Mouse (Mus musculus): Measurements from ENCODE around the gene Tmbim6.
A peak's percentile ranks its signal among the peaks of the same experiment; 100 is the strongest.
"Not testable (repeated sequence)": the region's sequence is repeated elsewhere in the genome, so short reads cannot be mapped to it uniquely, and the experiment has no call there.

Tmbim6 gene

DNA sequence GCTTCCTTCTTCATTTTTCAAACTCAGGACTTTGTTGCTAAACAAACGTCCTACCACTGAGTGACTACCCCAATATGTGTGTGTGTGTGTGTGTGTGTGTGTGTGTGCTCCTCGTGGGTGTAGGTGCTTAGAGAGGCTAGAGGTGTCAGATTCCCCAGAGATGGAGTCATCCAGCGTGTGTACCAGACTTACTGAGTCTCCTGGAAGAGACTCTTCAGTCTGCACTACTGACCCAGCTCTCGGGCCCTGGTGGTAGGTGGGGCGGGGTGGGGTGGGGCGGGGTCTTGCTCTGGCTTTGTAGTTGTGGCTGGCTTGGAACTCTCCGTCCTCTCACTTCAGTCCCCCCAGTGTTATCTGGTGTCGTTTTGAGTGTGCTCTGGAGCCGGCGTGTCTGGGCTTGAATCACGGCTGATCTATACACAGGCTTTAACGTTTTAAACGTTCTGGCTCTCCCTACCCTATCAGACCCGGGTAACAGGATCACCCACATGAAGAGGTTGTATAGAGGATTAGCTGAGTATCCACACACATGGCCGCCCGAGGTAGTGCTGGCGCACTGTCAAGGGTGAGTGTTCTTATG is 25.1 kb downstream of the Tmbim6 start:
- DNase-seq (ENCODE audit: low read depth, low spot score), result no peak

DNA sequence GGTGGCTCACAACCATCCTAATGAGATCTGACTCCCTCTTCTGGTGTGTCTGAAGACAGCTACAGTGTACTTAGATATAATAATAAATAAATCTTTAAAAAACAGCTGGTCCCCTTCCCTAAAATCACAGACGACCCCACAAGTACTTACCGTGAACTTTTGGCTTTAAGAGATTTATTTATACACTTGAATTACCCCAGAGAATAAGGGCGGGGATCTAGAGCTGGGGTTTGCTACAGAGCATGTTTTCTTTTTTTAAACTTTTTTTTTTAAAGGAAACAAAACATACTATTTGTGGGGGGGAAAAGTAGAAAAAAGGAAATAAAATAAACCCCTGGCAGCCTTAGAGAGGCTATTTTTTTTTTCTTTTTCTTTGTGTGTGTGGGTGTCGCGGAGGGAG is 27.4 kb downstream of the Tmbim6 start:
- DNase-seq (ENCODE audit: low read depth, low spot score), result no peak

DNA sequence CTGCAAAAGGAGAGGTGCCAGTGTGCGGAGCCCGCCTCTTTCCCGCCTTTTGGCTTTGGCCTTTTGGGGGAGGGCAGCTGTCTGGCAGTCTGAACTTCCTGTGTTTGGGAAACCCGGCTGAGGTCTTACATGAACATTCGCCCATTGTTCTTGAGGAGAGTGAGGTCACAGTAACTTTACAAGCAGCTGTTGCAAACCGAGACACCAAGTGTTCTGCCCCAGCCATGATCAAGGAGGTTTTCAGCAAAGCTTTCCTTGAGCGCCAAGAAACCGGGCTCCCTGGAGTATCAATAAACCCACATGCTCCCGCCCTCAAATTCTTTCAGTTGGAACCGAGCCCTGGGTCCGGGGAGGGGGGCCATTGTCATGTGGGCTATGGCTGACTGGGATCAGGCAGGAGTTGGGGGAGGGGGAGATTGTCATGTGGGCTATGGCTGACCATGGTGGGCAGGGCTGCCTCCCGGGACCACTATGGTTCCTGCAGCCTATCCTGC is 27.9 kb downstream of the Tmbim6 start:
- DNase-seq (ENCODE audit: low read depth, low spot score), result no peak

DNA sequence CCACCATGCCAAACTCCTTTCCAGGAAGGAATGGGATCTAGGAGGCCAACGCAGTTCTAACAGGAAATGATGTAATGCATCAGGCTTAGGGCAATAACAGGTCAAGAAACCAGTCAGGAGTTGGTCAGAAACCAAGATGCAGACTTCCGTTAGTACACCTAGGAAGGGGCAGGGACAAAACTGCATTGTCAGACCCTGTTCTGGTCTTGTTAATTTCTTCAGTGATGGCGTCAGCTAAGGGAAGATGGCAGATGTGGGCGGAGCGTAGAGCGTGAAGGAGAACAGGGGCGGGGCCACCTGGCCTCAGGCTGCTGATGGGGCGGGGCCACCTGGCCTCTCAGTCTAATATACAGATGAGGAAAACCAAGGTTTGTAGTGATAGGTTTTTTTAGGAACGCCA is 28.5 kb downstream of the Tmbim6 start:
- peak; percentile 70 for DNase-seq (ENCODE audit: low read depth, low spot score)

DNA sequence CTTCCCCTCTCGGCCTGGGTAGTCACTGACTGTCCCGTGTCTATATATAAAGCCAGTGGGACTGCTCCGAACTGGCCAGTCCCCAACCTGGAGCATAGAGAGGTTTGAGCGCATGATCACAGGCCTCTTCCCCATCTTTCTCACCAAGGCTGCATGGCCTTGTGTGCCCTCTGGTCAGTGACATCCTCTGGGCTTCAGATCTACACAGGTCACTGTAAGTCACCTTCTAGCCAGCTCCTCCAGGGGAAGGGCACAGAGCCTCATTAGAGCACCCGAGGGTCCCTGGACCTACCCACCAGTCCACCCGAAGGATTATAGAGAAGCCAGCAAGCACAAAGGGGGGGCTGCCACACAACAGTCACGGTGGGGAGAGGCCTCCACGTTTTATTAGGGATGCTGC is 29.0 kb downstream of the Tmbim6 start:
- DNase-seq (ENCODE audit: low read depth, low spot score), result no peak

DNA sequence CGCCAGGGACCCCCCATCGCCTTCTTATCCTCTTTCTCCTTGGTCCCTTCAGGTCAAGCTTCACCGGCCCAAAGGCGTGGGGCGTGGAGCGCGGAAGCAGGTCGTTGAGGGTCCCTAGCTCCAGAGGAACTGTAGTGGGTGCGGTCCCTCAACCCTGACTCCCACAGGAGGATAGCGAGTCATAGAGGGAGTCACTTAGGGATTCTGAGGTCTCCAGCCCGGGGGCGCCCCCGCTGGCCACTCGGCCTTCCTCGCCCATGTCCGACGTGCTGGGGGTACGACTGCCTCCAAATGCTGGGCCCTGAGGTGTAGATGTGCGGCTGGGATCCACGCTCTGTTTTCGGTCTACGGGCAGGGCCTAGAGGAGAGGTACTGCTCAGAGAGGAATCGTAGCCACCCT is 29.9 kb downstream of the Tmbim6 start:
- DNase-seq (ENCODE audit: low read depth, low spot score), result no peak

DNA sequence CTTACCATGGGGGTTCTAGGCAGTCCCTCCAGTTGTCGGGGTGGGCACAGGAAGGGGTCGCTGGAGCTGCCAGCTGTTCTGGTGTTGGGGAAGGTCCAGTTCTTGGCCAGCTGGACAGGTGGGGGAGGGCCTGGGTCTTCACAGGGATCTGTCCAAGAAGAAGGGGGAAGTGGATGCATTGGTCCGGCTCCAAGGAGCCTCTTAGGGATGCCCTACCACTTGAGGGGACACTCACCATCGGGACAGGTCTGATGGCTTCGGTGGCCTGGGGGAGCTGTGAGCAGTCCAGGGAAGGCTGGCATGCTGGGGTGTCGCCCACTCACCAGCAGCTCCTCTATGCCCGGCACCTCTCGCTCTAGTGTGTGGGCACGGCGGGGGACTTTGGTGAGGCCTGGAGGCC is 30.4 kb downstream of the Tmbim6 start:
- no peak for DNase-seq (ENCODE audit: low read depth, low spot score)

DNA sequence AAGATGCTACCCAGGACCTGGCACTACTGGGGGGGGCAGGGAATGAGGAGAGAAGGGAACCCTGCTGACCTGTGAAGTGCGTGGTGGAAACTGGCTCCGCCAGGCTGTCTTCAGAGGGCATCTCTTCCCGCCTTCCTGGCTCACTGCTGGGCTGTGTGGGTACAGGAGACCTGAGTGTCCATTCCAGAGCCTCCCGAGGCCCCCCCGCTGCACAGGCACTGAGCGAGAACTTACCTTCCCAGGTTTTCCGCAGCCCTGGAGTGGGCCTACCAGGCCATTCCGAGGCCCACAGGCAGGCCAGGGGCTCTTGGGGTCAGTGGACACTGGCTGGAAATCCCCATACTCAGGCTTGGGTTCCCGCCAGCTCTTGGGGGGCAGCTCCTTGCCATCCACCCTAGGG is 31.2 kb downstream of the Tmbim6 start:
- DNase-seq (ENCODE audit: low read depth, low spot score), result no peak

DNA sequence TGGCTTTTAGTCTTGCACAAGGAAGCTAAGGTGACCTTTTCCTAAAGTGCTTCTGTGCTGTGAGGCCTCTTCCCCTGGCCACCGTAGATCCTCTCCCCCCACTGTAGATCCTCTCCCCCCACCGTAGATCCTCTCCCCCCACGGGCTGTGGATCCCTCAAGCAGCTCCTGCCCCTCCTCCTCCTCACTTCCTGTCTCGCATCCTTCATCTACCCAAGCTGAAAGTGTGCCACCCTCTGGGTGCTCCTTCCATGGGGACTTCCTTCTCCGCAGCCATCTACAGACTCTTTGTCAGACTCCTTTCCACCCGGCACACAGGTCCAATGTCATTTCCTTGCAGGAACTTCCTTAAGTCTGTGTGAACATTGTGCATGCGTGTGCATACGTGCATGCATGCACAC is 37.7 kb downstream of the Tmbim6 start:
- no peak for DNase-seq (ENCODE audit: low read depth, low spot score)

DNA sequence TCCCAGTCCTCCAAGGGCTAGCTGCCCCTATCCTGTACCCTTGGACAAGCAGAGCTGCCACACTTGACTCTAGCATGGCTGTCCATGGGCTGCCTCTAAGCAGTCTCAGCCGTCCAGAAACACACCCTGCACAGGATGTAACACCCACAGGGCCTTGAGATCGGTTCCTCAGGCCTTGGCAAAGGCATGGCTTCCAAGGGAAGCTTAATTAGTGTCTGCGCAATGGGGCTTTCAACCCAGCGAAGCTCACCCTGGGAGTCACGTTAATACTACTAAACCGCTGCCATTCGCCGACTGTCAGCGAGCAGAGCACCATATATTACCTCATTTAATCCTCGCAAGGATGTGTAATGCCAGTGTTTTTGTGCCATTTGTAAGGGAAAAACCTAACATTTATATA is 38.4 kb downstream of the Tmbim6 start:
- no peak for DNase-seq (ENCODE audit: low read depth, low spot score)

DNA sequence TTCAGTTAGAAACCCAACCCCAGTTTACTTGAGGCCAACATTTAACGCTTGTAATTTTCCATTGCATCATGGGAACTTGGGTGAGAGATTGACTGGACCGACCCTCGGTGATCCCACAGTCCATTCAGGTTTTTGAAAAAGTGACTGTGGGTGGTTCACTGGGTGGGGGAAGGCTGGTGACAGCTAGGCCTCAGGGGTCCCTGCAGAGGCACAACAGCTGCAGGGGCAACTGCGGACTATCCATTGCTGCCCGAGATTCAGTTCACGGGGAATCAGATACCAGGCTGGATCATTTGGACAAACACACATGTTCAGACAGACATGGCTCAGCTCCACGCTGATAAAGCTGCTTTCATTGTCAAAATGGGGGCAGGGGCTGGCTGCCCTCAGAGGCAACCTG is 38.8 kb downstream of the Tmbim6 start:
- DNase-seq (ENCODE audit: low read depth, low spot score), result no peak

DNA sequence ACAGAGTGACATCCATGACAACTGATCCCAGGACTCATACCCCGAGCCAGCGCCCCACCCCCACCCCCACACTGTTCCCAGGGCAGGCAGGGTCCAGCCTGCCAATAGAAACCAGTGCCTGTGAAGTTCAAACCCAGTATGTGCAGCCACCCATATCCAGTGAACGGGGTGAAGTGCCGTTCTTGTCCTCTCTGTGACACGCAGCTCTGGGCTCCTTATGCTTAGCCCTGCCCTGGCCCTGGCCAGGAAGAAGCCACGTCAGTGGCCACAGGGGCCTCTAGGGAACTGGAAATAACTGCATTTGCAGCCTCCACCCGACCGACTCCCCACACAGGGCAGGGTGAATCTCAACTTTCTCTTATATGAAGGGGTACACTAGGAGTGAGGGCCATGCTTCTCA is 39.3 kb downstream of the Tmbim6 start:
- no peak for DNase-seq (ENCODE audit: low read depth, low spot score)

DNA sequence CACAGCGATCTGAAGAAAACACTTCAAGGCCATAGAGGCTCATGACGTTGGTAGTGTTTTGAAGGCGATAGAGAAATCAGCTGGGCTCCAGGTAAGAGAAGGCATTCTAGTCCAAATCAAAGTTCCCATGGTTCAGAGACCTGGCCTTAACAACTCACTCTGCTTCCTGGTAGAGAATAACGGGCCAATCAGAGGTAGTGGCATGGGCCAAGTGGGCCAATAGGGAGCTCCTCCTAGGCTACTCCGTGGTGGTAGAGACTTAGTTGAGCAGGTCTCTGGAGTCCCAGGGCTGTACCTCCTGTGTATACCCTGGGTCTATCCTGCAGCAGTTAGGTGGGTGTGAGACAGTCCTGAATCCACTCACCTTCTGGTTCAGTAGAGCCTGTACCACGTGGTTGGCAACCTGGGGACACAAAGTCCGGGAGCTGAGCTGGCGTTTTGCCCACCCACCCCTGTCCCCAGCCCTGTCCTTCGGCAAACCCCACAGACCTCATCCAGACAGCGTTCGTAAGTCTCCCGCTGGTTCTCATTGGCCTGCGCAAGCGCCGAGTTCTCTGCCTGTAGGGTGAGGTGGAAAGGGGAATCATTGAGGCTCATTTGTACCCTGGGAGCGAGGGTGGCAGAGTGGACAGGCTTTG is 40.5 kb downstream of the Tmbim6 start:
- no peak for DNase-seq (ENCODE audit: low read depth, low spot score)

DNA sequence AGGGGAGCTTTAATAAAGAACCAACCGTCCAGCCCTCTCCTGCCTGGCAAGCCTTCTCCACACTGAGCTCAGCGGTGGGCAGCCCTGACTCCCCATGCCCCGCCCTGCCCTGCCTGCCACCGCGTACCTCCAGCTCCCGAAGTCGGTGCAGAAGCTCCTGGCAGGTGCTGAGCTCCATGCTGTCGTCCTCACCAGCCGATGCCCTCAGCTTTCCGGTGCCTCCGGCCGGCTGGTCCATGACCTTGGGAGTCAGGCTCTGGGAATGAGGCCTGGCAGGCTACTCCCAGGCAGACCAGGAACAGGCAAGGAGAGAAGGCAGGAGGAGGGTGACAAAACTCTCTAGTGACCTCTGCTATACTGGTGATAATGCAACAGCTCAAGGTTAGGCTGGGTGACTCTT is 41.2 kb downstream of the Tmbim6 start:
- DNase-seq (ENCODE audit: low read depth, low spot score), result no peak

DNA sequence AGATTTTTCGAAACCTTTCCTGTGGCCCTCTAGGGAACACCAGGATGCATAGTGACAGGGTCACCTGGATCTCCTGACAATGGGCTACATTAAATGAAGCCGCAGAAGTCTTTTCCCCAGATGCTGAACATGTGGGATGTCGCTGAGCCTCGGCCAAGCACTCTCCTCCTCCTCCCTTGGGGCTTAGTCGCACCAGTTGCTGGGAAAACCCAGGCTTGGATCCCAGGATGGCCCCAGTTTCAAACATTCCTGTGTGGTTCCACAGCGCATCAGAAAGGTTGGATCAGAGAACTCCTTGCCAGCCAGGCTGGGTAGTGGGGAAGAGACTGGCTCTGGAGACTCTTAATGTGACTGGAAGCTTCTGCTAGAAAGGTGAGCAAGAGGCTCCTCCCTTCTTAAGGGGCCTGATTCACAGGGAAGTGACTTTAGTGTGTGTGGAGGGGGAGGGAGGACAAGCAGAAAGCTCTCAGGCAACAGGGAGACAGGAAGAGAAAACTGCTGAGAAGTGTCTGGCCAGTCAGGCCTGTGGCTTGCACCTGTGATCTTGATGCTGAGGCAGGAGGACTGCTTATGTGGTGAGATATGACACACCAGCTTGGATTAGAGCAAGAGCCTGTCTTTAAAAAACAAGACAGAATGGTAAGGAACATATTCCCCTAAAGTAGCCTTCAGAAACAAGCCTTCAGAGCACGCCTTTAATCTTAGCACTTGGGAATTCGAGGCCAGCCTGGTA is 46.5 kb downstream of the Tmbim6 start:
- DNase-seq (ENCODE audit: low read depth, low spot score), result no peak

DNA sequence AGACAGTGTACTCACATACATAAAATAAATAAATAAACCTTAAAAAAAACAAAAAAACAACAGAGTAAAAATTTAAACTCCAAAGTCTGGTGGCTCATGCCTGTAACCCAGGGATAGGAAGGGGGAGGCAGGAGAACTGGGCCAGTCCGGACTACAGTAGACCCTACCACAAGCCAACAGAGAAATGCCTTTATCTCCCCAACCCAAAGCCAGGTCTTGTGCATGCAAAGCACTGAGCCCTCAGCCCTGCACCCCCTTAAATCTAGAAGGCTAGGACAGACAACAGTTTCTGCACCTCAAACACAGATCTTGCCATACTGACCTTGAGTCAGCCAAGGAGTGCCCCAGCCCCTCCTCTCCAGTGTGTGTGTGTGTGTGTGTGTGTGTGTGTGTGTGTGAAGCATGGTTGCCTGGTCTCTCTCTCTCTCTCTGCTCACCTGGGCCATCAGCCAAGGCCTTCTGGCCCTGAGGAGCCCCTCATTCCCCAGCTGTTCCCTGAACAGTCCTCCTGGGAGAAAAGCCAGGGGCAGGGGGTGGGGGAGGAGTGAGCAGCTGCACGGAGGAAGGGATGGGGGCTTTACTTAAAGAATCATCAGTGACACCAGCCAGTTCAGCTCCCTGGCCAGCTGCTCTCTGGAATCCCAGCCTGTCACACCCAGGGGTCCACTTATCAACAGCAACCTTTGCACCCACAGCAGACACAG is 47.6 kb downstream of the Tmbim6 start:
- DNase-seq (ENCODE audit: low read depth, low spot score), result no peak

DNA sequence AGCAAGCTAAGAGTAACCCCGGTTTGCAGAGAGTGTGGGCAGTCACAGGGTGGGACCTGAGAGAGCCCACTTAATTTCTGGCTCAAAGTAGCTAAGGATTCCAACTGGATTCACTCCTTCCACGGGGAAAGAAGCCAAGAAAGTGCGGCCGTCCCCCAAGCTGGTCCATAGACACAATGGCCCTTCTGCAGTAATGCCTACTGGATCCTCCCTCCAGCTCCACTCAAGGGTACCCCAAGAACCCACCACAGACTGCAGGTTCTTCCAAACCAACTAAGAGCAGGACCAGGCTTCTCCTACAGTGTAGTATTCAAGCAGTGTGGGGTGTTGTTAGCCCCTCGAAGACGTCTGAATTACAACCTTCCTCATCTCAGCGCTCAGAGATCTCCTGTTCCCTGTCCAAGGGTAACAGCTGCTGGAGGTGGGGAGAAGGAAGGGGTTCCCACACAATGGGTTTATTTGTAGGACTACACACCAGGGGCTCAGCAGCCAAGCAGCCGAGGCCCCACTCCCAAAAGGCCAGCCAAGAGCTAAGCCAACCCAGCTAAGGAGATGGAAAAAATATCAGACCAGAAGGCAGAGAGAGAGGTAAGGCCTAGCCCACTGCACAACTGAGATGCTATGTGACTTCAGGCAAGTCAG is 48.3 kb downstream of the Tmbim6 start:
- no peak for DNase-seq (ENCODE audit: low read depth, low spot score)

DNA sequence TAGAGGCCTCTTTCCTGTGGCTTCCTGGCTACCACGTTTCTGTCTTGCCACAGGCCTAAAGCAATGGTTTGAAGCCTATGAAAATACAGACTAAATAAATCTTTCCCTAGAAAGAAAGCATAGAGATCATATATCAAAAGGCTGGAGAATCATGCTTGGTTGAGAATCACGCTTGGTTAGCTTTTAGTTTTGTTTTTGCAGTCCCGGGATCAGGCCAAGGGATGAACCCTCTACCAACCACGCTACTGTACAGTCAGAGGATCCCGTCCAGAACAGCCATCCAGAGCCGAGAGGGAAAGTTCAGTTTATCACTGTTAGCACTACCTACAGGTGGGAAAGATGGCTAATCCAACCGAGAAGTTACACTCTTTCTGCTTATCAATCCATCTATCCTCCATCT is 49.7 kb downstream of the Tmbim6 start:
- DNase-seq (ENCODE audit: low read depth, low spot score), result no peak

DNA sequence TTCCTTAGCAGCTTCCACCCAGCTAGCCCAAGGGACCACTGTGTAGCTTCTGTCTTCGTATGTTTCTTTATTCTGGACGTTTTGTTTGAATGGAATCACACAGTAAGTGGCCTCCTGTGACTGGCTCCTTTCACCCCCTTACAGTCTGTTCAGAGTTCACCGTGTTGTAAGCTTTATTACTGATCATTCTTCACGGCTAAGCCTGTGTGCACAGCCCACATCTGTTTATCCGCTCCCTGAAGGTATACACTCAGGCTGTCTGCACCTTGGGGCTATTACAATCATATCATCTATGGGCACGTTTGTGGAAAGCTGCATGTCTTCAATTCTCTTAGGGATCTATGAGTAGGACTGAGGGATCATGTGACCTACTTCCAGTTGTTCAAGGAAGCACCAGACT is 52.9 kb downstream of the Tmbim6 start:
- DNase-seq (ENCODE audit: low read depth, low spot score), result no peak

DNA sequence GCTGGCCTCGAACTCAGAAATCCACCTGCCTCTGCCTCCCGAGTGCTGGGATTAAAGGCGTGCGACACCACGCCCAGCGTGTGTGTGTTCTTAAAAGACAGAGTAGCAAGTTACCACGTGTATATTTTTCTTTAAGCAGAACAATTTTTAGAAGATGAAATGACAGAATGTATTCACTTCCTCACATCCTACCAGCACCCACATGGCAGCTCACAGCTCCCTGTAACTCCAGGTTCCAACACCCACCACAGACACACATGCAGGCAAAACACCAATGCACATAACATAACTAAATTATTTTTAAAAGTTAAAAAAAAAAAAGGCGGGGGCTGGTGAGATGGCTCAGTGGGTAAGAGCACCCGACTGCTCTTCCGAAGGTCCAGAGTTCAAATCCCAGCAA is 53.5 kb downstream of the Tmbim6 start:
- not testable (repeated sequence) for DNase-seq (ENCODE audit: low read depth, low spot score)

DNA sequence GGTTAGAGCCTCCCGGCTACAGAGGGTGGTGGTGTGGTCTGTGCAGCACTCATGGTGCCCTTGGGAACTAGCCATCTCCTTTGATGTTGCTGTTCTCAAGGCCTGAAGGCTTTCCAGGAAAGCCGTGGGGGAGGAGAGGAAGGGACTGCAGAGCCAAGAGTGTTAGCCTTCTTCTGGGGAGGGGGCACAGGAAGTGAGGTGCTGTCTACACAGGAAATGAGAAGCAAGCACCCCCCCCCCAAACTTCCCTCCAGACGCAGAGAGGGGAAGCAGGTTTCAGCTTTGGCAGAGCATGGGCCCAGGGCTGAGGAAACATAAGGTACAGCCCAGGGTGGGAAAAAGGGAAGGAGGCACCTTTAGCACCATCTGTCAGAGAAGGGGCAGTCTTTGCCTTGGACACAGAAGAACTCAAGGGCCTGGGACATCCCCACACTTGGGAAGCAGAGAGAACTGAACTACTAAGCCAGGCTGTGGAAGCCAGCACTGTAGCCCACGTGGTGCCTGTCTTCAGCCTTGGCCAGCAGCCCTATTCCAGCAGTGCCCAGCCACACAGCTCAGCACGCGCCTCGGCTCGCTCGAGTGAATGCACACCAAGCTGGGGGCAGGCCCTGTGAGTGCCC is 56.6 kb downstream of the Tmbim6 start:
- no peak for DNase-seq (ENCODE audit: low read depth, low spot score)

Measured in WW6 (cell line).